Mouse (Mus musculus) v-Abl transformed pro-B cells (cell line): ENCODE results near the gene Ddc.

Experiments
- in situ Hi-C, 2 experiments: fragments of 400-800 bp; cut with MboI; formaldehyde crosslinking; loops; one replicate each; pipeline ENCODE4 v1.15.1; 2025; ENCODE audit not compliant: unreplicated experiment in 2 of 2

Gene Ddc

GRCm38 (mm10) chr11:11907703-11908413 lies 9.9 kb upstream of the Ddc start:
- in situ Hi-C loops = no loop called here

GRCm38 (mm10) chr11:11905518-11905917 lies 7.6 kb upstream of the Ddc start:
- in situ Hi-C loops = no loop called here

- in situ Hi-C loops = no loop called here
Observed at GRCm38 (mm10) chr11:11904995-11905394, 7.1 kb upstream of the Ddc start.

GRCm38 (mm10) chr11:11901509-11901908 lies 3.6 kb upstream of the Ddc start:
- in situ Hi-C loops = no loop called here

GRCm38 (mm10) chr11:11898496-11898895 lies 552 bp upstream of the Ddc start:
- in situ Hi-C loops = no loop called here

GRCm38 (mm10) chr11:11895479-11895878 lies 2.5 kb downstream of the Ddc start:
- in situ Hi-C loops = no loop called here

GRCm38 (mm10) chr11:11893769-11894168 lies 4.2 kb downstream of the Ddc start:
- in situ Hi-C loops = loop anchor here in 1 of 2 experiments (5.0 kb wide), 1 partner anchor 34 kb away; no protein-coding TSS in a partner anchor

GRCm38 (mm10) chr11:11892993-11893602 lies 4.8 kb downstream of the Ddc start:
- in situ Hi-C loops = loop anchor here in 1 of 2 experiments (5.0 kb wide), 1 partner anchor 34 kb away; no protein-coding TSS in a partner anchor

GRCm38 (mm10) chr11:11891832-11892231 lies 6.1 kb downstream of the Ddc start:
- in situ Hi-C loops = loop anchor here in 1 of 2 experiments (5.0 kb wide), 1 partner anchor 35 kb away; no protein-coding TSS in a partner anchor

- in situ Hi-C loops = loop anchor here in 1 of 2 experiments (5.0 kb wide), 1 partner anchor 37 kb away; no protein-coding TSS in a partner anchor
Observed at GRCm38 (mm10) chr11:11890139-11890741, 7.7 kb downstream of the Ddc start.

- in situ Hi-C loops = no loop called here
Observed at GRCm38 (mm10) chr11:11888727-11889126, 9.2 kb downstream of the Ddc start.

GRCm38 (mm10) chr11:11888051-11888450 lies 9.9 kb downstream of the Ddc start:
- in situ Hi-C loops = no loop called here

- in situ Hi-C loops = no loop called here
Observed at GRCm38 (mm10) chr11:11886403-11886998, 11.4 kb downstream of the Ddc start.

GRCm38 (mm10) chr11:11885921-11886320 lies 12.0 kb downstream of the Ddc start:
- in situ Hi-C loops = no loop called here

GRCm38 (mm10) chr11:11885246-11885643 lies 12.7 kb downstream of the Ddc start:
- in situ Hi-C loops = no loop called here

- in situ Hi-C loops = no loop called here
Observed at GRCm38 (mm10) chr11:11884533-11885245, 13.3 kb downstream of the Ddc start.

- in situ Hi-C loops = no loop called here
Observed at GRCm38 (mm10) chr11:11881783-11882155, 16.2 kb downstream of the Ddc start.

- in situ Hi-C loops = no loop called here
Observed at GRCm38 (mm10) chr11:11881026-11881782, 16.7 kb downstream of the Ddc start.

- in situ Hi-C loops = no loop called here
Observed at GRCm38 (mm10) chr11:11880351-11880750, 17.6 kb downstream of the Ddc start.

- in situ Hi-C loops = no loop called here
Observed at GRCm38 (mm10) chr11:11879699-11880002, 18.3 kb downstream of the Ddc start.
